Mouse (Mus musculus): Measurements from ENCODE around the gene Phlpp1. TPM values are rescaled to one million over a fixed set of nuclear protein-coding genes. Genes with fewer than 3 reads are reported as not detected.
A peak's percentile ranks its signal among the peaks of the same experiment; 100 is the strongest.

The Phlpp1 gene
- polyA plus RNA-seq, 1 experiment from 2014 or later, result 6.5 TPM

DNA sequence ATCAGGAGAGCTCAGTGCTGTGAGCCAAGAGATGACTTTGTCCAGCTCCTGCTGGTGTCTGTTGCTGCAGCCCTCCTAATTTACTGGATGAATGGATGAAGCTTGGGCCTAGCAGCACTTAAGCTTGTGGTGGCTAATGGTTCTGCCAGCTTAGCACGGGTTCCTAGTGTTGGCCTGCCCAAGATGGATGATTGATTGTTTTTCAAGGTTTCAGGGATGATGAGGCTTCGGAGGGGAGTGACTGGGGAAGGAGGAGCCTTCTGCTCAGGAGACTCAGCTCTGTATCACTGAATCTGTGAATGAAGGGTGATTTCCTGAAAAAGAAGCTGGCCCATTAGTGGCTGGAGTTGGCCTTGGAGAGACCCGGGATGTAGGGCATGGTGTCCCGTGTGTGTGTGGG, 105.7 kb downstream of the Phlpp1 start:
- H3K36me3 ChIP-seq (ENCODE audit: control insufficient read depth, insufficient read depth, low read length), result no peaks in the 10 kb centered on the region
- H3K27ac ChIP-seq (ENCODE audit: low read depth, low read length), result no peak overlapping the region
- WGBS, result 43% methylated on average over 4 of the region's 4 CpGs
- H3K9me3 ChIP-seq (ENCODE audit: control insufficient read depth, low read length), result no peaks in the 10 kb centered on the region
- H3K4me1 ChIP-seq (ENCODE audit: control insufficient read depth, insufficient read depth, low read length), result no peaks in the 10 kb centered on the region
- no peak overlapping the region for H3K4me3 ChIP-seq (ENCODE audit: low read depth, low read length)
- DNase-seq (ENCODE audit: low spot score) (no peak), ATAC-seq (ENCODE audit: insufficient read depth, low FRiP score, low TSS enrichment) (peak; percentile 17; the same call in 1 of the 2 replicates)
- no peak overlapping the region for H3K4me2 ChIP-seq (ENCODE audit: low read depth)
- no peaks in the 10 kb centered on the region for H3K27me3 ChIP-seq (ENCODE audit: control insufficient read depth, insufficient read depth, low read length)
- no peak overlapping the region for H3K9ac ChIP-seq (ENCODE audit: low read length)

DNA sequence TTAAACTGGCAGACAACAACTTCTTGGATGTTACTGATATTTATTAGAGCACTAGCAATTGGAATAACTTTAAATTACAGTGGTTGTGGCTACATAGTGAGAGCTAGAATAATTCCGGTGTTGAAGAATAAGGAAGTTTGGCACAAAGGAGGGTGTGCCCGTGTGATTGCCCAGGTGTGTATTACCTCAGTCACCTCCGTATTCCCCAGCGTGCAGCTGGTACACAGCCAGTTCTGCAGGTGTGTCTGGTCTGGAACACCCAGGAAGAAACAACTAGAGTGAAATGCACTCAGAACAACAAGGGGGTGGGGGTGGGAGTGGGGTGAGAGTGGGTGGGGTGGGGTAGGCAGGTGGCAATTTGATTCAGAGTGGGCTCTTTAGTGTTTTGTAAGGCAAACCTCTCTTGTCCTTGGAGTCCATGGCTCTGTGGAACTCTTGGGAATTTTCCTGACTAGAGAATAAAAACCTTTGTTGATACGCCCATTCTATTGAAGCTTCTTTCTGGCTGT, 107.1 kb downstream of the Phlpp1 start:
- WGBS, result 82% methylated on average over 5 of the region's 5 CpGs
- Histone ChIP-seq H3K27me3 (ENCODE audit: control insufficient read depth, insufficient read depth, low read length) (no peaks in the 10 kb centered on the region), H3K9me3 (ENCODE audit: control insufficient read depth, low read length) (no peaks in the 10 kb centered on the region), H3K4me1 (ENCODE audit: control insufficient read depth, insufficient read depth, low read length) (no peaks in the 10 kb centered on the region), H3K9ac (ENCODE audit: low read length) (no peak overlapping the region), H3K27ac (ENCODE audit: low read depth, low read length) (no peak overlapping the region), H3K36me3 (ENCODE audit: control insufficient read depth, insufficient read depth, low read length) (no peaks in the 10 kb centered on the region), H3K4me3 (ENCODE audit: low read depth, low read length) (no peak overlapping the region), H3K4me2 (ENCODE audit: low read depth) (no peak overlapping the region)
- ATAC-seq (ENCODE audit: insufficient read depth, low FRiP score, low TSS enrichment), result no peak
- no peak for DNase-seq (ENCODE audit: low spot score)

GRCm38 (mm10) chr1:106279404-106280123, 108.0 kb downstream of the Phlpp1 start:
- no peak for ATAC-seq (ENCODE audit: insufficient read depth, low FRiP score, low TSS enrichment)
- H3K27me3 ChIP-seq (ENCODE audit: control insufficient read depth, insufficient read depth, low read length), result no peaks in the 10 kb centered on the region
- H3K9ac ChIP-seq (ENCODE audit: low read length), result no peak overlapping the region
- no peaks in the 10 kb centered on the region for H3K4me1 ChIP-seq (ENCODE audit: control insufficient read depth, insufficient read depth, low read length)
- no peak overlapping the region for H3K4me2 ChIP-seq (ENCODE audit: low read depth)
- H3K9me3 ChIP-seq (ENCODE audit: control insufficient read depth, low read length), result no peaks in the 10 kb centered on the region
- H3K4me3 ChIP-seq (ENCODE audit: low read depth, low read length), result no peak overlapping the region
- H3K27ac ChIP-seq (ENCODE audit: low read depth, low read length), result no peak overlapping the region
- 86% methylated on average over 2 of the region's 2 CpGs for WGBS
- DNase-seq (ENCODE audit: low spot score), result no peak
- H3K36me3 ChIP-seq (ENCODE audit: control insufficient read depth, insufficient read depth, low read length), result no peaks in the 10 kb centered on the region

DNA sequence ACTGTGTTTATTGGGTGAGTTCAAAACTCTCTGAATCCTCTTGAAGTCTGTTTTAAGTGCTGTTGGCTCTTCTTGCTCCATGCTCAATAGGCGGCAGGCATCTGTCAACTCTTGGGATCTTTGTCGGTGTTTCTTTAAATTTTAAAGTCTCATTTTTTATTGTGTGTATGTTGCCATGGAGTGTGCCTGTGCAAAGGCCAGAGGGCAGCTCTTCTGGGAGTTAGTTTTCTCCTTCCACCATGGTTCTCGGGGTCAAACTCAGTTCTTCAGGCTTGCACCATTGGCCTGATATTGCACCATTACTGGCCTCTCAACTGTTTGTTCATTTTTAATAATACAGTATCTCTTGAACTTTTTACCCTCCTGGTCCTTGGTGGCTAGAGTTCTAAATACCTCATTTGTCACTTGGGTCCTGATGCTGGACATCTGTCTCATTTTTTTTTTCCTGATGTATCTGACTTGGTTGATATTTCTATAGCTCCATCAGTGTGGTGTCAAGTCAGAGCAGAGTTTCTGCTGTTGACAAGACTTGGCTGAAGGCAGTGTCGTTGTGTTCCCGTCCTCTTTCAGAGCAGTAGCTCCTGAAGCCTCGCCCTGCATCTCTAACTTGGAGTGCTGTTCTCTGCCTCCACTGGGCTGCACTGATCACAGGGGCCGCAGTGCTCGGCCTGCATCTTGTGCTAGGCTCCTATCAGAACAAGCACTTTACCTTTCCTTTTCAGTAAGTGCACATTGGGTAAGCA, 108.8 kb downstream of the Phlpp1 start:
- no peaks in the 10 kb centered on the region for H3K36me3 ChIP-seq (ENCODE audit: control insufficient read depth, insufficient read depth, low read length)
- DNase-seq (ENCODE audit: low spot score) (no peak), ATAC-seq (ENCODE audit: insufficient read depth, low FRiP score, low TSS enrichment) (no peak)
- 76% methylated on average over 8 of the region's 8 CpGs for WGBS
- no peak overlapping the region for H3K4me2 ChIP-seq (ENCODE audit: low read depth)
- no peaks in the 10 kb centered on the region for H3K4me1 ChIP-seq (ENCODE audit: control insufficient read depth, insufficient read depth, low read length)
- H3K27me3 ChIP-seq (ENCODE audit: control insufficient read depth, insufficient read depth, low read length), result no peaks in the 10 kb centered on the region
- no peak overlapping the region for H3K27ac ChIP-seq (ENCODE audit: low read depth, low read length)
- no peak overlapping the region for H3K9ac ChIP-seq (ENCODE audit: low read length)
- no peak overlapping the region for H3K4me3 ChIP-seq (ENCODE audit: low read depth, low read length)
- H3K9me3 ChIP-seq (ENCODE audit: control insufficient read depth, low read length), result no peaks in the 10 kb centered on the region

- H3K36me3 ChIP-seq (ENCODE audit: control insufficient read depth, insufficient read depth, low read length), result no peaks in the 10 kb centered on the region
- H3K4me1 ChIP-seq (ENCODE audit: control insufficient read depth, insufficient read depth, low read length), result no peaks in the 10 kb centered on the region
- no peak for ATAC-seq (ENCODE audit: insufficient read depth, low FRiP score, low TSS enrichment)
- no peaks in the 10 kb centered on the region for H3K27me3 ChIP-seq (ENCODE audit: control insufficient read depth, insufficient read depth, low read length)
- H3K4me3 ChIP-seq (ENCODE audit: low read depth, low read length), result no peak overlapping the region
- H3K9me3 ChIP-seq (ENCODE audit: control insufficient read depth, low read length), result no peaks in the 10 kb centered on the region
- no peak overlapping the region for H3K9ac ChIP-seq (ENCODE audit: low read length)
- DNase-seq (ENCODE audit: low spot score), result no peak
- H3K27ac ChIP-seq (ENCODE audit: low read depth, low read length), result no peak overlapping the region
- no peak overlapping the region for H3K4me2 ChIP-seq (ENCODE audit: low read depth)
- WGBS, result 89% methylated on average over 7 of the region's 7 CpGs
These were observed 115.3 kb downstream of the Phlpp1 start for GRCm38 (mm10) chr1:106286815-106287214.

DNA sequence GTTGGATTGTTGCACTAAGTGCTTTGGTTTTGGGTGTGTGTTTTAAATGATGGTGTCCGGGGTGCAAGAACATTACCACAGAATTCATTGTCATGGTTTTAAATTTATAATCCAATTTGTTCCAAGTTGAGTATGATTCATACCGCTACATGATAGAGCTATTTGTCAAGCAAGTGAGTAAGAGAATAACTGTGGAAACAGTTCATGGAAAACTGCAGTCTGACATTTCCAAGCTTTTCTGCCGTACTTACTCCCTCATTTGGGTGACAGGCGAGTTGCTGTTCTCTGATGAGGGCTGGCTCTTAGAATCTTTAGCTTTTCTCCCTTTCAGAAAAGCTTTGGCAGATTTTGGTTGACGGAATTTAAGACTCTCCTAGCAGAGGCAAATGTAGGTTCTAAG, 117.5 kb downstream of the Phlpp1 start:
- H3K9me3 ChIP-seq (ENCODE audit: control insufficient read depth, low read length), result no peaks in the 10 kb centered on the region
- ATAC-seq (ENCODE audit: insufficient read depth, low FRiP score, low TSS enrichment), result no peak

DNA sequence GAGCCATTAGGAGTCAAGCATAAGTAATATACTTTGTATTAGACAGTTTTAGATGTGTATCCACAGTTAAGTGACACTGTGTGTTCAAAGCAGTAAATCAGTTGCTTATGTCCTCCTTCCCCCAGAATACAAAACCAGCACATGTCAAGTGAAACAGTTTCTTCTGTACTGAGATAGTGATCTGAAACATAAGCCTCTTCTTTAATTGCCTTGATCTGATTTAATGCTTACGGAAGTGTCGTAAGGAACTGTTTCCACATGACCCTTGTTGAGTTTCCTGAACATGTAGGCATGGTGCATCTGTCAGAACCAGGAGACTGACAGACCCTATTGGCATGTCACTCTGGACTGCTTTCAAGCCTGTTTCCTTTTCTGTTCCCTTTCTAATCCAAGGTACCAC, 118.0 kb downstream of the Phlpp1 start:
- Histone ChIP-seq H3K36me3 (ENCODE audit: control insufficient read depth, insufficient read depth, low read length) (no peaks in the 10 kb centered on the region), H3K9ac (ENCODE audit: low read length) (no peak overlapping the region), H3K9me3 (ENCODE audit: control insufficient read depth, low read length) (no peaks in the 10 kb centered on the region), H3K27me3 (ENCODE audit: control insufficient read depth, insufficient read depth, low read length) (no peaks in the 10 kb centered on the region), H3K4me2 (ENCODE audit: low read depth) (no peak overlapping the region), H3K4me1 (ENCODE audit: control insufficient read depth, insufficient read depth, low read length) (no peaks in the 10 kb centered on the region), H3K27ac (ENCODE audit: low read depth, low read length) (no peak overlapping the region), H3K4me3 (ENCODE audit: low read depth, low read length) (no peak overlapping the region)
- no peak for DNase-seq (ENCODE audit: low spot score)
- ATAC-seq (ENCODE audit: insufficient read depth, low FRiP score, low TSS enrichment), result no peak
- WGBS, result 97% methylated on average over 2 of the region's 2 CpGs

More for the DNA sequence above, 117.5 kb downstream of the Phlpp1 start:
- no peaks in the 10 kb centered on the region for H3K27me3 ChIP-seq (ENCODE audit: control insufficient read depth, insufficient read depth, low read length)
- H3K4me3 ChIP-seq (ENCODE audit: low read depth, low read length), result no peak overlapping the region
- H3K9ac ChIP-seq (ENCODE audit: low read length), result no peak overlapping the region
- 89% methylated on average over 5 of the region's 5 CpGs for WGBS
- H3K27ac ChIP-seq (ENCODE audit: low read depth, low read length), result no peak overlapping the region
- H3K4me2 ChIP-seq (ENCODE audit: low read depth), result no peak overlapping the region
- no peak for DNase-seq (ENCODE audit: low spot score)
- no peaks in the 10 kb centered on the region for H3K36me3 ChIP-seq (ENCODE audit: control insufficient read depth, insufficient read depth, low read length)
- no peaks in the 10 kb centered on the region for H3K4me1 ChIP-seq (ENCODE audit: control insufficient read depth, insufficient read depth, low read length)

DNA sequence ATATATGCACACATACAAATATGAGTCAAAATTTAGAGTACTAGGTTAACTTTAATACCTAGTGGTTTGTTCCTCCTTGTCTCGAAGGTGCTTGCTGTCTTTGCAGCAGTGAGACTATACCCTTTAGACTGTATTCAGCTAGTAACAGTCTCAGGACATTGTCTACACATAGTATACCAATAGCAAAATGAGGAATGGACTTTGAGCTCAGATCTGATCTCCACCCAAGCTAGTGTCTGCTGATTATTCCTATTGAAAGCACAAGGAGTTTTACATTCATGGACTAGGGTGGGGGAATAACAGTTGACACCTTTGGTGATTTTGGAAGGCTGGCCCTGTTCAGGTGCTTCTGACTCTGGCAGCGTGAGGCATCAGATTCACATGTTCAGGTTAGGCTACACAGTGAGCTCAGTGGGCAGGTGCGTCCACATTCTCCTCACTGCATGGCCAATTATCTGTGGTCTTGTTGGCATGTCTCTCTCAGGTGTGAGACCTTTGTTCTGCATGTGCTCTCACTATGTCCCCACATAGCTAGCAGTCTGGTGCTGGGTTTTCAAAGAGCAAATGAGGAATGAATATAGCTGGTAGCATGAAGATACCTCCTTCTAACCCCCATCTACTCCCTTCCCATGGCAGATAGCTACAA, 138.0 kb downstream of the Phlpp1 start:
- H3K36me3 ChIP-seq (ENCODE audit: control insufficient read depth, insufficient read depth, low read length), result no peaks in the 10 kb centered on the region
- 96% methylated on average over 3 of the region's 3 CpGs for WGBS
- H3K27me3 ChIP-seq (ENCODE audit: control insufficient read depth, insufficient read depth, low read length), result no peaks in the 10 kb centered on the region
- no peak overlapping the region for H3K4me3 ChIP-seq (ENCODE audit: low read depth, low read length)
- ATAC-seq (ENCODE audit: insufficient read depth, low FRiP score, low TSS enrichment), result no peak
- no peaks in the 10 kb centered on the region for H3K9me3 ChIP-seq (ENCODE audit: control insufficient read depth, low read length)
- no peak overlapping the region for H3K9ac ChIP-seq (ENCODE audit: low read length)
- H3K4me2 ChIP-seq (ENCODE audit: low read depth), result no peak overlapping the region
- H3K4me1 ChIP-seq (ENCODE audit: control insufficient read depth, insufficient read depth, low read length), result no peaks in the 10 kb centered on the region
- H3K27ac ChIP-seq (ENCODE audit: low read depth, low read length), result no peak overlapping the region
- no peak for DNase-seq (ENCODE audit: low spot score)

Data from neural tube, embryonic 11.5 days (tissue).